Mouse (Mus musculus): ENCODE results near the gene Sppl3. TPM values are rescaled to one million over a fixed set of nuclear protein-coding genes. Genes with fewer than 3 reads are reported as not detected.
A peak's percentile ranks its signal among the peaks of the same experiment; 100 is the strongest.

Gene Sppl3
- total RNA-seq (2017), result 30.9 and 34.4 TPM in 2 replicates

DNA sequence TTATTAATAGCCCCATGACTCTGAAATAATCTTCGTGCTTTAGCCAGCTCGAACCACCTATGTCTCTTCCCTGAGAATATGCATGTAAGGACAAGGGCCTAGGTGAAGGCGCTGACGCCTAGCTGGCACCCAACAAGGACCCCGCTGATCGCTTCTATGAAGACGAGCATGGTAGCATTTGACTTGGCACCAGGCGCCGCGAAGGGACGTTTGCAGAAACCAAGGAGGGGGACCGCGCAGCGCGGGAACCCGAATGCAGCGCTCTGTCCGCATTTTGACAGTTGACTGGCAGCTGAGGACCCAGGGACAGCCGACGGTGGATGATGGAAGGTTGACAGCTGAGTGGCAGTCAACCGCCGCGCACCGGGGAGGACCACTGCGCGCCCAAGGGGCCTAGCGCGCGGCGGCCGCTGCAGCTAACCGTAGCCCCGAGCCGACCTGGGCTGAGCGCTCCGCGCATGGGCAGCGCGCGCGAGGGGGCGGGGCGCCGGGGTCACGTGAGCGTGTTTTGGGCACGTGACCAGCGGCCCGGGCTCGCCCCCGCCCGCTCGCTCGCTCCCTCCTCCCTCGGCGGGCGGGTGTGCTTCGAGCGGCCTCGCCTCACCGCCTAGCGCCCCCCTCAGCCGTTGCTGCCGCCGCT lies at the start of gene Sppl3:
Gene Sppl3 (plus strand): TSS at position 561 of the 640 bp plus-strand sequence.
- peak; percentile 56 for ATAC-seq (replicated peaks; ENCODE audit: low read depth, poor library complexity, severe bottlenecking)

DNA sequence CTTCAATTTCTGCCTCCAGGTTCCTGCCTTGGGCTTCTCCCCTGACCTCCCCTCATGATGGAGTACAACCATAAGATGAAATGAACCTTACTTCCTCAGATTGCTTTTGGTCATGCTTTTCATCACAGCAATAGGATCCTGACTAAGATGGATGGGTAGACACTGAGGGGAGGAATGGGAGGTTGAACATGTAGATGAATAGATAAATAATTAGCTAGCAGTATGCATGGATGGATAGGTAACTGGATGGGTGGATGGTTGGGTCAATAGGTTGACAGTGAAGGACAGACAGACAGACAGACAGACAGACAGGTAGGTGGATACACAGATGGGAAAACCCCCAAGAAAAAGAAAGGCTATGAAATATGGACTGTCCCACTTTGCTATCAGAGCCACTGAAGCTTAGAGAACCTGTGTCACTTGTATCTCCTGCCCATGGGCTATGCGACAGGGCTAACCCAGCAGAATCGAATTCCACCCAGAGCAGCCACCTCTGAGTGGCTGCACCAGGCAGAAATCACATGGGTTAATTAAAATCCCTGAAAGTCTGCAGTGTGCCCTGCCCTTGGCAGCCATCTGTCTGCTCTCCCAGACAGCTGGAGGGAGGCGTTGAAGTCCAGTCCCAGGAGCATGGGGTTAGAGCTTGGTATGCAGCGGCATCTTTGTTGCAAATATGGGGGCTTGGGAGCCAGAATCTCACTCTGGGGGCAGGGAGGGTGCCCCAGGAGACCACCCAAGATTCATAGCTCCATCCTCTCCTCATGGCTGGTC lies 49.2 kb upstream of the Sppl3 start:
- no peak for ATAC-seq (replicated peaks; ENCODE audit: low read depth, poor library complexity, severe bottlenecking)

- 0 out of 2 replicates have a peak, but pooled peaks have one; percentile 13 for ATAC-seq (replicated peaks; ENCODE audit: low read depth, poor library complexity, severe bottlenecking)
Measured at GRCm38 (mm10) chr5:114964315-114964966, 46.5 kb upstream of the Sppl3 start.

DNA sequence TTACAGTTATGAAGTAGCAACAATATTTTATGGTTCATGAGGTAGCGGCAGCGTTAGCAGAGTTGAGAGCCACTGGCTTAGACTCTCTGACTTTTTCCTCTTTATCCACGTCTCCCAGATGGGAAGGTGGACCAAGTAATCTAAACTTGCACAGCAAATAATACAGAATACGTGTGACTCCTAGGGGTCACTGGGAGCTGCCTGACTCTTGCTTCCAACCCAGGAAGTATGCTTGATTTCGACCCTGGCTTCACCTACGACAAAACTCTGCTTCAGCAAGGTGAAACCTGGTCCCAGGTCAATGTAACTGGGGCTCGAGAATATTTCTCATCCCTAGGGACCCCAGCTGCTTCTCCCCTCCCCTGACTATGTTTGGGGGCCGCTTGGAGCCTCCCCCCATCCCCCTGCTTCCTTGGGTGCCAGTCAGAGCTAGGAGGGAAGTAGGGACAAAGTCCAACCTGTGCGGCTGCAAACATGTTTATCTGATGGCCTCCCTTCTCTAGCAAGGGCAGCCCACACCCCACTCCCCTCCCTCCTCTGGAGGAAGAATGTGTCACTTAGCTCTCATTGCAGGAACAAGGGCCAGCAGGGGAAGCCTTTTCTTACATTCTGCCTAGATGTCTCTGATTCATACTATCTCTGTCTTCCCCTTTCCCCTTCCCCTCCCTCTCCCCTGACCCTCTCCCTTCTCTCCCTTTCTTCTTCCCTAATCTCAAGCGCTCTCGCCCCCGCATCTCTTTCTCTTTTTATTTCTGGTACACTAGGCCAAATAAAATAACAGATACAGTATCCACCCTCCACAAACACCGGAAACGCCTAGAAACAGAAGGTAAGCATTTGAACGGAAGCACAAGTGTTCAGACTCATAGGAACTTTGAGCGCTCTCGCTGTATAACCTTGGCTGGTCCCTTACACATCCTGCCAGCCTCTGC lies 45.7 kb upstream of the Sppl3 start:
- ATAC-seq (replicated peaks; ENCODE audit: low read depth, poor library complexity, severe bottlenecking), result no peak

DNA sequence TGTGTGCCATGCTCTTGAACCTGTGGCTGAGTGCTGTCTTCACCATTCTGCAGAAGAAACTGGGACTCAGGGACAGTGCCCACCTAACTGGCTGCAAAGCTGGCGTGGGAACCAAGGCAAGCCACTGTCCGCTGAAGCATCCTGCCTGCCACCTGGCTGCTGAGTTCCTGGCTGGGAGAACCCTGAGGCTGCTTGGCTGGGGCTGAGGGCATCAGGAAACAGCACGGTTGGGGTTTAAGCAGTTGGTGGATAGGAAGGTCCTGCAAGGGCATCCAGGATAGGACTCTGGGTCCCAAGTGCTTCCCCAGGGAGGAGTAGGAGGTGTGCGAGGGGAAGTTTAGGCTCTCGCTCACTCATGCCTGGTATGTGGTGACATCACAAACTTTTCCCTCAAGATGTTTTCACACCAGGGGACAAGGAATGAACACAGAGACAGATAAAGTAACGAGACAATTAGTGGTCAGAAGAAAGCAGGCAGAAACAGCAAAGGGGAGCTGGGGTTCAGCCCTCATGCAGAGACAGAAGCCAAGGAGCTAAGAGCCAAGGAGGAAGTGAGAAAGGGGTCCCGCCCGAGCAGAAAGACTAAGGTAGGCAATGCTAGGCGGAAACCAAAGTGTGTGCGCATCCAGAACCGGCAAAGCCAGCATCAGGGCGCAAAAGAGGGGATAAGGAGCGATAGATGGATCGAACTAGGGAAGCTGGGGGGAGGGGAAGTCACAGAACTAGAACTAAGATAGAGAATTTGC lies 43.2 kb upstream of the Sppl3 start:
- no peak for ATAC-seq (replicated peaks; ENCODE audit: low read depth, poor library complexity, severe bottlenecking)

GRCm38 (mm10) chr5:114968651-114969050 lies 42.3 kb upstream of the Sppl3 start:
- ATAC-seq (replicated peaks; ENCODE audit: low read depth, poor library complexity, severe bottlenecking), result no peak

DNA sequence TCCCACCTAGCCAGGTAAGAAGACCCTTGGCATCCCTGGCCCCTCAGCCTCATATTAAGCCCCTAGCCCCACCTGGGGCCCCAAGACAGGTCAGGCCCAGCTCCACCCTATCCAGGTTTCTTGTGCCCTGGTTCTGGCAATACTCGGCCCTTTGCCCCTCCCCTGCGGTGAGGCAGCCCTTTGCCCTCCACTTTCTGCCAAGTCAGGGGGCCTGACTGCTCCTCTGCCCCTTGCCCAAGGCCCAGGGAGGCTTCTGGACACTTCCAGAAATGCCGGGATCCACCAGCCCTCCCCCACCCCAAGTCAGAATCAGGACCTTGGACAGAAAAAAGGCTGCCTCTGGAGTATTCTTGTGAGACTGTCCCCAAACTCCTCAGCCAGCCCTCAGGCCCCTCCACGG lies 41.9 kb upstream of the Sppl3 start:
- no peak for ATAC-seq (replicated peaks; ENCODE audit: low read depth, poor library complexity, severe bottlenecking)

- no peak for ATAC-seq (replicated peaks; ENCODE audit: low read depth, poor library complexity, severe bottlenecking)
Measured at GRCm38 (mm10) chr5:114969609-114970215, 41.2 kb upstream of the Sppl3 start.

DNA sequence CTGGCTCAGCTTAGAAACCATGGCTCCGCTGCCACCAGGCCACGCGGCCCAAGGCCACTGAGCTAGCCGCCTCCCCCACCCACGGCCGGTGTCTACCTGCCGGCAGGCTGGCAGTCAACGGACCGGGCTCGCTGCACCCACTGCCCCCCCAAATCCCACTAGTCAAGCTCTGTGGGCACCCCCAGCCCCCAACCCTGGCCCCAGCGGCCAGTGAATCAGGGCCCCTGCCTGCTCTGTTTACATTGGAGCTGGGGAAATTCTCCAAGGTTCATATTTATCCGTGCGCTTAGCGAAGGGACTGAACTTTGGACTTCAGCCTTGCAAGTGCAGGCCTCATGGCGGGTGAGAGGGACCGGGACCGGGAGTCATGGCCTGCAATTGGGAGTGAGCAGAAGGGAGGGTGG lies 40.1 kb upstream of the Sppl3 start, which contains the start of gene Hnf1a:
Gene Hnf1a (minus strand): TSS at position 271 of the 404 bp plus-strand sequence.
- ATAC-seq (replicated peaks; ENCODE audit: low read depth, poor library complexity, severe bottlenecking), result no peak

DNA sequence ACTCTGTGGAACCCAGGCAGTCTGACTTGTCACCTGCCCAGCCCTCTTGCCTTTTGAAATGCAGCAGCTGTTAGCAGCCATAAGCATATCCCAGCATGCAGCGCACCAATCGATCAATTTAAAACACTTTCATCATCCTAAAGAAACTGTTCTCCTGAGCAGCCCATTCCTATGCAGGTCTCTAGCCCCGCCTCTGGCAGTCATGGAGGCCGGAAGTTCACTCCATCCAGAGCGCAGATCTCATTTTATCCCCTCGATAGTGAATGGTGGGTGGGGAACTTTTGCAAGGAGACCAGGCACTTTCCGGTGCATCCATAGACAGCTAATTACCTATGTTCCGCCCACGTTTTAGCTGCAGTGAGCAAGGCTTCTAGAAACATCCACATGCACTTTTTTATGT lies 38.7 kb upstream of the Sppl3 start:
- ATAC-seq (replicated peaks; ENCODE audit: low read depth, poor library complexity, severe bottlenecking), result no peak

- no peak for ATAC-seq (replicated peaks; ENCODE audit: low read depth, poor library complexity, severe bottlenecking)
Measured at GRCm38 (mm10) chr5:114973131-114973530, 37.8 kb upstream of the Sppl3 start.

GRCm38 (mm10) chr5:114976935-114977334 lies 34.0 kb upstream of the Sppl3 start:
- no peak for ATAC-seq (replicated peaks; ENCODE audit: low read depth, poor library complexity, severe bottlenecking)

DNA sequence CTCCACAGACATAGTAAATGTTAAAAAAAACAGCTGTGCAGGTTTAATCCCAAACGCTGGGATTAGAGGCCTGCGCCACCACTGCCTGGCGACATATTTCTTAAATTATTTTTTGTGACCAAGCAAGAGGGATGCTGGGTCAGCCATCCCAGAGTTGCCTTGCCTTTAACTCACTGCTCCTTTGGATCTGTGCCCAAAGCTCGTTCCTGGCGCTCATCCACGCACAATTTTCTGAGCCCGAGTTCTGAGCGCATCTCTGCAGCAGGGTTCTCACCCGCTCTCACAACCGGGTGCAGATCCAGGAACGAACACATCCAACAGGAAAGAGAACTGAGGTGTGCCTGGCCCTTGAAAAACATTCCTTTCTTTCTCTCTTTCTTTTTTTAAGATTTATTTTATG lies 32.5 kb upstream of the Sppl3 start:
- no peak for ATAC-seq (replicated peaks; ENCODE audit: low read depth, poor library complexity, severe bottlenecking)

GRCm38 (mm10) chr5:114978888-114979249 lies 32.1 kb upstream of the Sppl3 start:
- ATAC-seq (replicated peaks; ENCODE audit: low read depth, poor library complexity, severe bottlenecking), result peak; percentile 39

DNA sequence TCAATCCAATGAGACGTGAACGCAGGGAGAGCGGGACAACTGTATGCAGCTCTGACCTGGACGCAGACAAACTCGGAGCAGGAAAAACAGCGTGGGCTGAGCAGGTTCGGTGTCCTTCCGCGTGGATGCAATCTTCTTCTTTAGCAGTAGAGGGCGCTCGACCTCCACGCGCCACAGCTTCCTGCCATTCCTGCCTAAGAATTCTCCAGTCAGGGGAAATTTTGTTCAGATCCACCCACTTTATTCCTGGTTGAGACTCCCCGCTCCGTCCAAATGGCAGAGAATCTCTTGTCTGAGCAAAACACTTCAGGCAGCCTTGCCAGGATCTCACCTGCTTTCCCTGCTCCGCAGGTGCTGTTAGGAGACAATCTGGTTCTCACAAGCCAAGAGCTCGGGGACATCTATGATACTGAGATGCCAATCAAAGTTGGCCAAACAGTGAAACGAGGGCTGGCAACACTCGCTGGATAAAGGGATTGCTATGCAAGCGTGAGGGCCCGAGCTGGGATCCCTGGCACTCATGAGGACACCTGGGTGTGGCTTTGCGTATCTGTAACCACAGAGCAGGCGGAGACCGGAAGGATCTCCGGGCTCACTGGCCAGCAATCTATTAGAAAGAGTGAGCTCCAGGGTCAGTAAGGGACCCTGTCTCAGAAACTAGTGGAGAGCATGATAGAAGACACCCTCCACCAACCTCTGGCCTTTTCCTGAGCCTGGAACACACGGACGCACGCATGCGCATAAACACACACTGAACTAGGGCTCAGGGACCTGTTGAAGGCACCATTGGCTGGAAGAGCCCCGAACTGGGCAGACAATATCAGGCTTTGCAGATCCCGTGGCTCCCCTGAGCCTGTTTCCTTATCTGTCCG lies 31.5 kb upstream of the Sppl3 start:
- ATAC-seq (replicated peaks; ENCODE audit: low read depth, poor library complexity, severe bottlenecking), result peak; percentile 77

- ATAC-seq (replicated peaks; ENCODE audit: low read depth, poor library complexity, severe bottlenecking), result no peak
Measured at GRCm38 (mm10) chr5:114980122-114980748, 30.7 kb upstream of the Sppl3 start.

DNA sequence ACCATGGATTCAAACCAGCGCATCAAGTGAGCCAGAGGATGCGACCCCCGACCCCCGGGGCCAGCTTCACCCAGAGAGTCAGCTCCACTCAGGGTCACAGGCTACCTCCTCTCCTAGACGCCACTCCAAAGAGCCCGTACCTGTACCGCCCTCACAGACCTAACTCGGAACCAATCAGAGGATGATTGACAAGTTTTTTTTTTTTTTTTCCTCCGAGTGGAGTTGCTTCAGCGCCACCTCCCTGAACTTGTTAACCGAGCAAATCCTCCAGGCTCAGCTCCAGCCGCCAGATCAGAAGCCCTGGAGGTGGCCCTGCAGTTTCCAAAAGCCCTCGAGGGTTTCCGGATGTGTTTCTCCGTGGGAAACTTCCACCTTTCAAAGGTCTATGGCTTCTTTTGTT lies 28.9 kb upstream of the Sppl3 start:
- ATAC-seq (replicated peaks; ENCODE audit: low read depth, poor library complexity, severe bottlenecking), result no peak

GRCm38 (mm10) chr5:114985074-114985473 lies 25.9 kb upstream of the Sppl3 start:
- no peak for ATAC-seq (replicated peaks; ENCODE audit: low read depth, poor library complexity, severe bottlenecking)
